Mouse (Mus musculus) liver, embryonic 14.5 days (tissue): ENCODE measurements around the gene Pigh.

Experiments
- CTCF ChIP-seq: IDR thresholded peaks from 2 replicates; pipeline ENCODE4 v1.5.1; 2016; ENCODE audit warnings: antibody characterized with exemption, low read depth, control low read depth
- EP300 ChIP-seq: IDR thresholded peaks from 2 replicates; pipeline ENCODE4 v1.6.1; 2016; ENCODE audit warnings: antibody characterized with exemption, low read depth

GRCm38 (mm10) chr12:79035349-79035748 lies 54.1 kb downstream of the Pigh start:
- TF ChIP-seq CTCF (no peak), EP300 (no peak)
